Mouse (Mus musculus) left cerebral cortex, adult 6 months (tissue): ENCODE data around the gene Vmn2r61. TPM values are rescaled to one million over a fixed set of nuclear protein-coding genes. Genes with fewer than 3 reads are reported as not detected.

Experiments used
- long read RNA-seq, 2 experiments: library from polyadenylated mRNA; unstranded; transcript quantifications; one replicate each; pipeline ENCODE4 v2.0.0; 2019 to 2020
- polyA plus RNA-seq: library from polyadenylated mRNA; unstranded; fragments of <200 nt; fragmentation: Nextera tagmentation; gene quantifications from 2 replicates; pipeline ENCODE4 v1.2.3, GENCODE M21; 2021

Gene Vmn2r61
- polyA plus RNA-seq: not detected in 2 replicates
- long read RNA-seq, experiment 1: 0 reads
- long read RNA-seq, experiment 2: 0 reads

DNA sequence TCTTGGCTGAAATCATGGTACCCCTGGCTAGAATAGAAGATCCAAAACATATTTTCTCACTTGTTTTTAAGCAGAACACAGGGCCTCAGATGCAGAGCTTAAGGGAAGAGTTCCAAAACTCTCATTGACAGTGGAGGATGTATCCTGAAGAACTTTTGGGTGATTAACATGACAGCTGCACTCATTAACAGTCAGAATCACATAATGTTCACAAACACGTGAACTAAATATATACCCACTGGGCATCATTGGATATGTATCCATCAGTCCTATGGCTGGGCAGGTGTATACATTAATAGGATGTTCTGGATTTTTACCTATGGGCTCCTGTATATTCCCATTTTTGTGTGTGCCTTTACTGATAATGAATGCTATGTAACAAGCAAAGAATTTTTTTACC lies at the start of gene Vmn2r61:
Gene Vmn2r61, plus strand, starts transcription at position 301 of the 400 bp plus-strand sequence.

Other genes starting within 250 kb of the Vmn2r61 start
- not detected in 2 replicates for gene Vmn2r59, start 201.0 kb upstream of the Vmn2r61 start, polyA plus RNA-seq
- gene Vmn2r60, start 152.3 kb upstream of the Vmn2r61 start, polyA plus RNA-seq: 0.01 TPM in 1 of 2 replicates, not detected in the other
- not detected in 2 replicates for gene 4933421I07Rik, start 188.1 kb downstream of the Vmn2r61 start, polyA plus RNA-seq
- gene Zfp141, start 245.7 kb downstream of the Vmn2r61 start, polyA plus RNA-seq: 5.2 and 5.8 TPM in 2 replicates